Mouse (Mus musculus) thymus, postnatal 10 days (tissue): ENCODE data around the gene Mdm1.

Source experiments
- DNase-seq, 2 experiments: peaks; one replicate each; pipeline ENCODE4 v3.0.0; 2021; ENCODE audit warnings: low spot score in 2 of 2

Mdm1 gene

DNA sequence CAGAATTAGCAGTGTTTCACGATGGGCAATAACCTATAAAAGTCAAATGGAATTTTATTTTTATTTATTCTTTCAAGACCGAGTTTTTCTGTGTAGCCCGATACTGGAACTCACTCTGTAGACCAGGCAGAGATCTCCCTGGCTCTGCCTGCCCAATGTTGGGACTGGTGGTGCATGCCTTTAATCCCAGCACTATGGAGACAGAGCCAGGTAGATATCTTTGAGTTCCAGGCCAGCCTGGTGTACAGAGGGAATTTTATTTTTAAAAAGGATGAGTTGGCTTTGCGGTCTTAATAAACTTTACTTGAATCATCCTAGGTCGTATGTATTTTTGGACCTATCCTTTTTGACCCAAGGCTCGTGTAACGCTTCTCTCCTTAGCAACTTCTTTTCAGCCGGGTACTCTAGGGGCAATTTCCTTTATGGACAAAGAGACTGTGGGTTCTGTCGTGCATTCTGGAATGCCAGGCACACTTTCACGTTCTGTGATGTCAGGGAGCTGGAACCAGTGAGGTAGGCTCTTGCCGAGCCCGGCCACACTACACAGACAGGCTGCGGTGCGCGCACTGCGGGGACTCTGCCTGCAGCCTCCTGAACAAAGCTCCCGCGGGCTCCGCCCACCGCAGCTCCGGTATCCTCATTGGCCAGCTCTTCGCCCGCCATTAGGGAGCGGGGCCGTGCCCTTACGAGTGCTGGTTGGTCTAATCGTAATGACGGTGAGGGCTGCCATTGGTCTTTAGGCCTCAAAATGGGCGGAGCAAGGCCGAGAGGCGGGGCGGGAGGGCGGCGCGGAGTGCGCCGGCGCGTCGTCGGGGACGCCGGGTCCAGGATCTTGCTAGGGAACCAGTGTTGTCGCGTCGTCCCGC, at the start of gene Mdm1:
Mdm1 (plus strand) TSS at position 794 of the 866 bp plus-strand sequence.
- peak; percentile 98 to 99 for DNase-seq

DNA sequence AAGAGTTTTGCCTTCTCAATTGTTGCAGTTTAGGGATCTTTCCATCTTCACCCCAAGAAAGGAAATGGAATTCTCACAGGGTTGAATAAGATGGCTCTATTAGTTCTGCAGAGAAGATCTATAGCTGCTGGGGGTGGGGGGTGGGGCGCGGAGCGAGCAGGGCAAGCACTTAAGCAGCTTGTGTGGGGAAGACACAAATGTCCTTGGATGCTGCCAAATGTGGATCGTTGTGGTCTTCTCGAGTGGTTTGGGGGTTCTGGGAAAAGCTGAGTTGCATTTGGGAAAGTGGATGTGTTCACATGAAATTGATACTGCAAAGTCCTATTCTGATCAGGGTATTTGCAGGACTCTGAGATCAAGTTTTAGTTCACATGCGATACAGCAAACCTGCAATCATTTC, 48.9 kb upstream of the Mdm1 start:
- no peak for DNase-seq

DNA sequence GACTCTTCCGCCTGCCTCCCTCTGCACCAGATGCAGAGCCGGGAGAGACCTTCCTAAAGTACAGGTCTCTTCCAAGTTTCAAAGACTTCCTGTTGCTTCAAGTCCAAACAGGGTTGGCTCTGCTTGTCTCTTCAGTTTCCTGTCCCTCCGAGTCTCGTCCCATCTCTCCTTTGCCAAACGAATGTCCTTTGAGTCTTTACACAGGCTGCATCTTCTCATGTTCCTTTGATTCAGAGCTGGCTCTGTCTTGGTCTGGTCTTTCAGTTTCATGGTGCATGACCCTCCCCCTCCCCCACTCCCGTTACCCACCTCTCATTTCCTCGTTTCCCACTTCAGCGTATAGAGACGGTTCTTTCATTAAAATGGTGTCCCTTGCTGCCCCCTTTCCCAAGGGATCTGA, 47.9 kb upstream of the Mdm1 start:
- no peak for DNase-seq

DNA sequence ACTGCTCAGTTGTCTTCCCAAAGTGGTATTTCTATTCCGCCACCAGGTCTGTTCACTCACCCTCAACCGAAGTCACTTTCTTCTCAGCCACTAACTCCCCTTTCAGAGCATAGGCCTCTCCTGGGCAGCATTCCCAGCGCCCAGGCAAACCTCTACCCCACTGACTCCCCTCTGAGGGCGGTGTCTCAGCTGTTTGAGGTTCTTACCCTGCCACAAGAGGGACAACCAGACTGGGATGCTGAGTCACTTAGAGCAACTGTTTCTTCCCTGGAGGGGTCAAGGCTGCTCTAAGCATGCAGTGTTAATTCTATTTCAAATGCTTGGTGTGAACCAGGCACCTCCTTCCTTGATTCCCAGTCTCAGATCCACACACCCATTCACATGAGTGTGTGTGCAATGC, 46.8 kb upstream of the Mdm1 start:
- DNase-seq: no peak

DNA sequence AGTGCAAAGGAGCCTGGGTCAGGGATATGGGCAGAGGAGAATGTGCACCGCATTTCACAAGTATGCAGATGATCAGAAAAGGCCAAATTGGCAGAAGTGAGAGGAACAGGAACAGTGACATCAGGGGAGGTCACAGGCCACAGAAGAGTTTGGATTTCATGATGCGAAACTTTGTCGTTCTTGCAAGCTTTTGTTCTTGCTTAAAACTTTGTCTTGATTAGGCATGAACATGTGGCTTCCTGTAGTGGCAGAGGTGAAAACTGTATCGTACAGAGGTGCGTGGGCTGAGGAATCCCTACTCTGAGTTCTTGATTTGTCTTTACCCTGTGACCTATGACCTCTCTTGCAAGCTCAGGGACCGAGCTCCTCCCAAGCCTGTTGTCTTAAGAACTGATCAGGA, 45.4 kb upstream of the Mdm1 start:
- DNase-seq: no peak

DNA sequence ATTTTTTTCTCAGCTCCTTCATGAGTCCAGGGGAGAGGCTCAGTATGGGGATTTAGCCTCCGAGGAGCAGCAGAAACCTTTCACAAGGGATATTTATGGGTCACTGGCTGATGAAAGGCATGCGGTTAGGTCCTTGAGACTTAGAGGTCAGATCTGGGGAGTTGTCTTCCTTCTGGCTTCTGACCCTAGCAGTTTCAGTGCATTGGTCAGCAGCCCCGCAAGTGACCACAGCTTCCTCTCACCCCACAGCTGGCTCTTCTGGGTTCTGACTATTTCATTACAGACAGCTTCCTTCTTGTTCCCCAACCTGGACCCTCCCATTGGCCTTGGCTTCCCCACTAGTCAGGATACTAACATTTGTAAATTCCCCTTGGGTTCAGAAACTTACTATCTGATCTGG, 43.7 kb upstream of the Mdm1 start:
- DNase-seq: no peak

DNA sequence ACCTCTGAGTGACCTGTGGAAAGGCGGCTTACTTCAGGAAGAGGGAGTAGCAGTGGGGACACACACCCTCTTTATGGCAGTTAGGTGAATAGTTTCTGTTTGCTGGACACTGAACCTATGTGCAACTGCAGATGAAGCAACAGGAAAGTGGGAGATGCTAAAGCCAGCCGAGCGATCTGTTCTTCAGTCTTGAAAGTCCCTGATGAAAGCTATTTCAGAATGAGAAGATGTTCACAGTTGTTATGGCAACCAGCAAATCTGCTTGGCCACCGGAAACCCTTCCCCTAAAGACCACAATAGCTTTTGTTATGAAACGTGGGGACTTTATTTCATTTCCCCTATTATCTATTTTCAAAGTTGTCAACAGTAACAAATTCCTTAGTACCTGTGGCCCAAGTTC, 41.0 kb upstream of the Mdm1 start:
- DNase-seq: no peak

DNA sequence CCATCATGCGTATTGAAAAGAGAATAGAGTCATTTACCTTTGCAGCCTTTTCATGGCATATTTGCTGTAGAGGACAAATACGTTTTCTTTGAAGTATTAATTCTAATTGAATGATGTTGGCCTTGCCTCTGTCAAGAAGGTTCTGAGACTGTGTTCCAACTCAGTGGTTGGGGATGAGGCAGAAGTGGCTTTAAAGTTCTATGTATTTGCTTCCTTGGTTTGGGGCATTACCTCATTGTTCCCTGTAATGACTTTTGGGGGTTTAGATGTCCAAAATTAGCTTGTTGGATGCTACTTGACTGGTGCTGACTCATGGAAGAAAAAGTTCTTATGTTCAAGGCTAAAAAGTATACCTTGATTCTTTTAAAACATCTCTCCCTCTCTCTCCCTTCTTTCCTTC, 40.6 kb upstream of the Mdm1 start:
- DNase-seq: no peak

DNA sequence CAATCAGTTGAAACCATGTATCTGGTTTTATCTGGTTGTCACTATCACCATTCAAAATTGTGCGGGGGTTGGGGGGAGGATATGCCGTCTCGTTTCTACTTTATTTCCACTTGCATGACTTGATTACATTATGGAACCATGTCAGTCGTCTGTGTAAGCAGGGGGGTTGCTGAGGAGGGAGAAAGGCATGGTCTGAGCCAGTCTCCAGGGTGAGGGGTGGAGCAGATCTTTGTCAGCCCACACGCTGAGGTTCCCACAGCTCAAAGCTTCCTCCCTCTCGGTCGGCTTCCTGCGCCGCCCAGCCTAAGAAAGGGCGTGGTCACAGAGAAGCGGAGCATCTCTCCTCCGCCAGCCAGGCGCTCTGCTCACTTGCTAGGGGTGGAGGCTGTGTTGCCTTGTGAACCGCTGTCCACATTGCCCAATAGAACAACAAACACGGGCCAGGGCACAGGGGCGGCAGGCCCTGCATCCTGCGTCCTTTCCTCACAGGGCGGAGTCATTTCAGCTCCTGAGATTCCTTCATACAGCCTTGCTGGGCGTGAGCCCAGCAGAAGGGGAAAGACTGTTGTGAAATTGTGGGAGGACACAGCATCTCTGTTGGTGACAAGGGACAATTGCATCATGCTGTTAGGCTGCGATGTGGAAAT, 38.5 kb upstream of the Mdm1 start:
- DNase-seq: peak; percentile 84 to 91

DNA sequence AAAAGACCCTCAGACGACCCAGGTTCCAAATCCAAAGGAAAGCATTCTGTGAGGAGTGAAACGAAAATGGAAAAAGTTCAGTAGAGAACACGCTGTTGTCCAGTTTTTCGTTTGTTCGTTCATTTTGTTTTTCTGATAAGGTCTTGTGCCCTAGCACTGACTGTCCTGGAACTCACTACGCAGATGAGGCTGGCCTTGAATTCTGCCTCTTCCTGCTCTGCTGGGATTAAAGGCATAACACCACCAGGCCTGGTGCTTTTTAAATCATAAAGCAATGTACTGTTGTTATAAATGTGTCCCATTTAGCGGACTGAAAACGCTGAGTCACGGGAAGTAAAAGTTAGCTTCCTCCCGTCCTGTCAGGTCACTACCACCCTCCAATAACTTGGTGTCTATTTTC, 37.7 kb upstream of the Mdm1 start:
- no peak for DNase-seq

DNA sequence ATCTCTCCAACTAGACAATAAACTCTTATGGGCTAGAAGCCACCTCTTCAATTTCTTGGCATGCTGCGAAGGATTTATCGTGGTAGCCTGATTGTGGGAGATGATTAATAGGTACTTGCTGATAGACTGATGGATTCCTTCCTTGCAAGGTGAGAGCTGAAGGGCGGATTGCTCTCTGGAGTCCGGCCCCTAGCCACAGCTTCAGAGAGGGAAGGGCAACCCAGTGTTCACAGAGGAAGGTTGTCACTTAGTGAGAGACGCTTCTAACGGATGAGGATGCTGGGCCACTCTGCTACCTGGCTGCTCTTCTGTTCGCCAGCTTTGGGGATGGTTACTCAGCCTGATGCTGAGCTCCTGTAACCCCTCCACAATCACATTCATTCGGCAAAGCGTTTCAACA, 34.6 kb upstream of the Mdm1 start:
- DNase-seq: no peak

DNA sequence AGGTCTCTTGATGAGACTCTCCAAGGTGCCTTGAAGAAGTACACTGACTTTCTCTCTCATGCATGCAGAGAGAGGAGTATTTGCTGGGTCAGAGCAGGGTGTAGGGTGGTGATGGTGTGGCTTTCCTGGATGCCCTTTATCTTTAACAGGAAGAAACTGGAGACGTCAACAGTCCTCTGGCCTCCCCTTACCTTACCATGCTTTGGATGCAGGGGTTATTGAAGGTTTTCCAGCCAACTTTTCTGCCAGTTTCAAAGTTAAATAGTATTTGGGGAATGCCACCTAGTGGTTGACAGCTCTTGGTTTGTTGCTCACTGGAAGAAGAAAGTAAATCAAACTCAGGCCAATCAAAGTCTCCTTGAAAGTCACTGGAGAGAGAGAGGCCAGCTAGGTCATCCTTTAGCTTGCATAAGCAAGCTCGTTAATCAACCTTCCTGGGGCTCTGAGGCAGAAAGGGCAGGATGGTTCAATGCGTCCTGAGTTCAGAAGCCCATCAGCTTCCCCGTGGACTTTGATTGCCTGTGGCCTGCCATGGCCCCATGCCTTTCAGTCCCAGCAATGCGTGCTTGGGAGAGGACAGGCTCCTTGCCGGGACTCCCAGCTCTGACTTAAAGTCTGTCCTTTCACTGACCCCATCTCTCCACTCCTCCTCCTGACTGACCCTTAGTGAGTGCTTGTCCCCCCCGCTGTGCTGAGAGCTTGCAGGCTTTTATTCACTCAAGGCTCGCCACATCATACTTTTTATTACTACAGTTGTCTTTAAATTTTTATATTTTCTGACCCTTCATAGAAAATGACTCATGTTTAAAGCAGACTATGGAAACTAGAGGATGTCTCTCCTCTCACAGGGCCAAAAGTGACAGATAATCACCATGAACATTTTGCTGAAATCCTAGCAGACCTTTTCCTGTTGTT, 31.3 kb upstream of the Mdm1 start:
- peak in 1 of 2 experiments; percentile 62 for DNase-seq

DNA sequence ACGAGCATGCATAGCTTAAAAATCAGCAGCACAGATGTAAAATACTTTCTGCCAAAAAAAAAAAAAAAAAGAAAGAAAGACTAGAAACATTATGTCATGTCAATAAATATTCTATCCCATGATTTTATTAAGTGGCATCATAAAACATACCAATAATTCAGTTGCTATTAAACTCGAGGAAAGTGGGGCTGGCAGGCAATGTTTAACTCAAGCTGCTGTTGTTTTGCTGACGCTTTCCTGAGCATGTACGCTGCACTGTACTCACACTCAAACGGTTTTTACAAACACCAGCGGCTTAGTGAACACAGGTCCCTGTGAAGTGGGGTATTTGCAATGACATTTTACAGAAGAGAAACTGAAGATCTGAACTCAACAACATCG, 30.7 kb upstream of the Mdm1 start:
- no peak for DNase-seq

DNA sequence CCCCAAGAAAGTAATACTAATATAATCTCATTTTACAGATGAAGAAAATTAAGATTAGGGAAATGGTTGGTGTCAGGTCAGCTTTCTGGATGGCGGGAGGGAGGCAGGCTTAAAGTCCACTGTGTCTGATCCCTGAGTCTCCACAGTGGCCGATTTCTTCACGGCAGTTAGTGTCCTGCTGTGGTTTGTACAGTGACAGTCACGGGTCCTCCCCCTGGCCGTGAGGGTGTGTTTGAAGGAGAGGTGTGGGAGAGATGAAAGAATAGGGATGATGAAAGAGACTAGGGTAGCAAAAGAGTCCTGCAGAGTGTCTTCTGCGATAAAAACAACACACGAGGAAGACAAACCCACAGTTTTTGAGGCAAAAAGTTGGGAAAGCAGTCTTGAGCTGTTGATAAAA, 30.0 kb upstream of the Mdm1 start:
- no peak for DNase-seq

DNA sequence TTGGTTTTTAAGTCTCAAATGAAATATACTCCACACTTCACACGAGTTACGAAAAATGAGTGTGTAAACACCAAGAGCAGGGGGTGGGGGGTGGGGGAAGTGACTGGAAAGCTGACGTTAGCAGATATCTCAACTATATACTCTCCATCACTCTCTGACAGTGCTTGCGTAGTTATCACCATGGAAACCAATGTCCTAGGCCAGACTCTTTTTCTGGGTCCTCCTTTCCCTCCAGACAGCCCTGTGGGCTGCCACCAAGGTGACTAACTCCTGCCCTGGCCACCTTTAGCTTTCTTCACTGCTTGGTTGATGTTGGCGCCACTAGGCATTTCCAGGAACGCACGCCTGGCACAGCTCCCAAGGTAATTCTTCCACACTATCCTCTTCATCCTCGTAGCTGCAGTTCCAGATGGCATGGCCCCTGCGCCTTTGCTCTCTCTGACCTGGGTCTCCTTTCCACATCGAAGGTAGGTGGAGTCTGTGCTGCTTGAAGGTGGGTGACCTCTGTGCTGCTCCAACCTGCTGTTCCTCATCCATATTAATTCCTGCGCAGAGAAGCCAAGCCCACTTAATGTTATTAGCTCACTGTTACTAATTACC, 29.2 kb upstream of the Mdm1 start:
- DNase-seq: no peak

DNA sequence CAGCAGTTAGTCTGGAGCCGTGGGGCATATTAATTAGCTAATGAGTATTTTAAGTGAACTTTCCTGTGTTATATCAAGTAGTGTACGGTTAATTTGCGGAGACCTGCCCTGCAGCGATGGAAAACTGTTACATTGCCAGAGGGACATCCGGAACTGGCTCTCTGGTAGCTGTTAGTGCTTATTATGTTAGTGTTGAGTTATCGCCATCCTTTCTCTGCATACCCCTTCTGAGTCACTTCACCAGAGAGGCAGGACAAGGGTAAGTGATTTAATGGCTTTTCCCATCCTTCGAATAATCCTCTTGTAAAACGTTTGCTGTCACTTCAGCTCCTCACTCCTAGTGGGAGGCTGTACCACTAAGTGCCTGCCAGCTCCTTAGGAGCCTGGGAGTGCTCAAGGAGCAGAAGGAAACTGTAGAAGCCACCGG, 28.3 kb upstream of the Mdm1 start:
- no peak for DNase-seq

DNA sequence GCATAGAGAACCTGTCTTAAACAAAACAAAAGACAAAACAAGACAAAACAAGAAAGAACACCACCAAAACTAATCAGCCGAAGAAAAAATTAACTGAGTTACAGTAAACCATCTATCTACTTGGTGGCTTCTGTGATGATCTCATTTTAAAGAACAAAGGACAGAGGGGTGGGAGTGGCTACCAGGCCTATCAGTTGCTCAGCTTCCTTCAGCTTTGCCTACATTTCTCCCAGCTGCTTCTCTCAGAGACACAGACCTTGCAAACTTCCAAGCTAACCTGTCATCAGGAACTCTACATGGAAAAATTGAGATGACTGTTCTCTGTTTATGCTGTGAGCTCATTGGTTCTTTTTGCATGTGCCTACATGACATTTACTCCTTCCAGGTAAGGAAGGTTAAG, 27.3 kb upstream of the Mdm1 start:
- no peak for DNase-seq

DNA sequence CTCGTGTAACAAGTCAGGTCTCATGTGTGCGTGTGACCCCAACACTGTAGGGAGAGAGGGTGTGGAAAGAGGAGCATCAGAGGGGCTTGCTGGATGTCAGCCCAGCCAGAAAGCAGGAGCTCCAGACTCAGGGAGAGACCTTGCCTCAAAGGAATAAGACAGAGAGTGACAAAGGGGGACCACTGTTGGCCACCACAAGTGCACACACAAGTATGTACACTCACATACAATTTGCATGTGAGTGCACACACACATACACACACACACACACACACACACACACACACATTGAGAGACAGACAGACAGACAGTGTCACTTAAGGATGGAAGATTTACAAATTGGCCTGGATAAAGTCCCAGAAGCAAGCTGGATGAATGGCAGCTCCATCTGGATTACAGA, 25.2 kb upstream of the Mdm1 start:
- DNase-seq: no peak

DNA sequence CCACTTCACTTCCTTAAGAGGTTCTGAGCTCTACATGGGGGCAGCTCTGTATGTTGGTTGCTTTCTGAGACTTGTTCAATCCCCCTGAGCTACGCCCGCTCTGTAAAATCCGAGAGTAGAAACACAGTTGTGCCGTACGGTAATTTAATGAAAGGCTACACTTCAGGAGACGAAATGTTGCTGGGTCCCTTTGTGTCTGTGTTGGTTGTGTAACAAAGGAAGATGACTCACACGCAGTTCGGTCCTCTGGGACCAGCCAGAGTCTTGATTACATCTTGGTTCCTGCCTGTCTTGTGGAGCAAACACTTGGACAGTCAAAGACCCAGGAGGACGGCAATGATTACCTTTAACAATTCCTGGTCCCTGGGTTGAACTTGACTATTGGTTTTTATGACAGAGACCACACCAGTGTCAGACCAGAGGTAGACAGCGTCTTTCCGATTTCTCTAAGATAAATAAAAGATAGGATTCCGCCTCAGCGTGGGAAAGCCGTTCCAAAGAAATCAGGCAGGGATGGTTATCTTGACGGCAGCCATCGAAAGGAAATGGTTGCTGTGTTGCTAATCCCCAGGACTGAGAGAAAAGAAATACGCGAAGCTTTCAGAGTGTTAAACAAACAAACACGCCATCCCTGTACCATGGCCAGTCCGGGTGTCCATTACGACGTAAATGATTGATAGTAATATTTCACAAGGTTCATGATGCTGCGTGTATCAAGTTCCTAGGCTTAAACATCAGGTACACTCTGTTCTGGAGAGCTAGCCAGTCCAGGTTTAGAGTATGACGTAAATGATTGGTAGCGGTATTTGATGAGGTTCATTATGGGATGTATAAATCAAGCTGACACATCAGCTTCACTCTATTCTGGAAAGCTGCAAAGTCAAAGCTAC, 20.3 kb upstream of the Mdm1 start:
- no peak for DNase-seq

DNA sequence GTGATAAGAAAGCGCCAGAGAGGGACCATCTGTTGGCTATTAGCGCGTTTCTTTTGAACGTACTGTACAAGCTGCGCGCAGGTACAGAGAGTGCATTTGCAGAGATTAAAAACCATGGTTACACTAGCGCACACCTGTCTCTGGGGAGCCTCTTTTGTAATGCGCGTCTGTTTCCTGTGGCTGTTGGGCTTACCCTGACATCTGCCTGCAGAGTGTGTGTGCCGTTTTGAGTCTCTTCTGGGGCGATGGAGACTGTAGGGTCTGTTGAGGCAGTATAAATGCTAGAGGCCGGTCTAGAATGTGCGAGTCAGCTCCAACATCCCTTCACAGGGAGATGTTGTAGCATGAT, 19.7 kb upstream of the Mdm1 start:
- DNase-seq: peak; percentile 59 to 63
